9 mouse cellular contexts compared by ENCODE assay signal in the genomic region with DNA sequence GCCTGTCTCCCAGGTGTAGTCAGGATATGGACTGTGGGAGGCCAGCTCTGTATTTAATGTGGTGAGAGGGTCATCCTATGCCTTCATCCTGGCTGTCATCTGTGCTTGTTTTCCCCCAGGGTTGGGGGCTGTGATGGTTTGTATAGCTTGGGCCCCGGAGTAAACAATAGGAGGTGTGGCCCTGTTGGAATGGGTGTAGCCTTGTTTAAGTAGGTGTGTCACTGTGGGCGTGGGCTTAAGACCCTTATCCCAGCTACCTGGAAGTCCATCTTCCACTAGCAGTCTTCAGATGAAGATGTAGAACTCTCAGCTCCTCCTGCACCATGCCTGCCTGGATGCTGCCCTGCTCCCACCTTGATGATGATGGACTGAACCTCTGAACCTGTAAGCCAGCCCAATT. TPM values are rescaled to one million over a fixed set of nuclear protein-coding genes. Genes with fewer than 3 reads are reported as not detected.
"Had no signal": no experiment of that assay in that cellular context is flagged by ENCODE, and none has a peak within 500 bp of the region (broad histone marks: within the 10 kb centered on the region; RNA-seq: fewer than 3 reads in every experiment).

No protein-coding gene starts in this region.

RNA-seq across cellular contexts. Expression of gene Tmem52, which starts 4.9 kb away (rescaled TPM):
- total RNA-seq: megakaryocyte, adult 5-6 weeks; megakaryocyte-erythroid progenitor cell, adult 5-6 weeks; monocyte, adult 5-6 weeks; neutrophil, adult 5-6 weeks had no signal
- polyA plus RNA-seq: lung, embryonic 14.5 days; midbrain, embryonic 13.5 days; neural tube, embryonic 12.5 days; neural tube, embryonic 14.5 days; stomach, postnatal 0 days had no signal
